Mouse (Mus musculus) intestine, postnatal 0 days (tissue): ENCODE data around the gene Rnf167. TPM values are rescaled to one million over a fixed set of nuclear protein-coding genes. Genes with fewer than 3 reads are reported as not detected.

Experiments
- ATAC-seq: fragments of 200-750 bp; cut with Nextera tagmentation; 2 replicates; pipeline ENCODE4 v1.8.0; 2017; ENCODE audit warnings: mild to moderate bottlenecking, moderate TSS enrichment, moderate library complexity
- H3K27ac ChIP-seq: fragments of 300-500 bp; sonication (generic); 2 replicates; pipeline ENCODE4 v1.5.1; 2014; ENCODE audit warnings: mild to moderate bottlenecking, low read depth, low read length, moderate library complexity
- H3K27me3 ChIP-seq: fragments of 300-500 bp; sonication (generic); replicated peaks from 2 replicates; pipeline ENCODE4 v1.6.1; 2014; ENCODE audit warnings: low read length, mixed read lengths; ENCODE audit not compliant: control insufficient read depth, insufficient read depth
- H3K36me3 ChIP-seq: fragments of 300-500 bp; sonication (generic); 2 replicates; pipeline ENCODE4 v1.6.1; 2014; ENCODE audit warnings: mild to moderate bottlenecking, moderate library complexity; ENCODE audit not compliant: control insufficient read depth, insufficient read depth
- H3K4me1 ChIP-seq: fragments of 300-500 bp; sonication (generic); replicated peaks from 2 replicates; pipeline ENCODE4 v1.6.1; 2014; ENCODE audit warnings: antibody characterized with exemption, low read length, mixed read lengths; ENCODE audit not compliant: control insufficient read depth, insufficient read depth
- H3K4me2 ChIP-seq: fragments of 300-500 bp; sonication (generic); replicated peaks from 2 replicates; pipeline ENCODE4 v1.6.1; 2014; ENCODE audit warnings: low read depth, mild to moderate bottlenecking, moderate library complexity
- H3K4me3 ChIP-seq: fragments of 300-500 bp; sonication (generic); 2 replicates; pipeline ENCODE4 v1.5.1; 2014; ENCODE audit warnings: low read depth, low read length
- H3K9ac ChIP-seq: fragments of 300-500 bp; sonication (generic); 2 replicates; pipeline ENCODE4 v1.6.1; 2014; ENCODE audit warnings: mild to moderate bottlenecking, low read depth, low read length
- H3K9me3 ChIP-seq: fragments of 300-500 bp; sonication (generic); 2 replicates; pipeline ENCODE4 v1.6.1; 2016; ENCODE audit warnings: mixed run types; ENCODE audit not compliant: control insufficient read depth
- CTCF ChIP-seq: sonication (generic); IDR thresholded peaks from 2 replicates; pipeline ENCODE4 v1.5.1; 2016; ENCODE audit warnings: low read depth, mild to moderate bottlenecking, control low read depth, antibody characterized with exemption, moderate library complexity
- WGBS: fragments of 180-500 bp; shearing (Covaris S2); extraction: QIAGEN DNeasy Blood & Tissue Kit; methylation state at CpG from one replicate; pipeline ENCODE4 v1.1.7; 2014; 5-methylcytosine and 5-hydroxymethylcytosine counted together
- polyA plus RNA-seq: library from polyadenylated mRNA; unstranded; fragments of >200 nt; fragmentation: Nextera tagmentation; extraction: Ambion mirVana; gene quantifications from 2 replicates; pipeline ENCODE4 v1.2.1, GENCODE M21; 2015

The Rnf167 gene
- polyA plus RNA-seq, 1 experiment from 2014 or later, result 107 TPM

DNA sequence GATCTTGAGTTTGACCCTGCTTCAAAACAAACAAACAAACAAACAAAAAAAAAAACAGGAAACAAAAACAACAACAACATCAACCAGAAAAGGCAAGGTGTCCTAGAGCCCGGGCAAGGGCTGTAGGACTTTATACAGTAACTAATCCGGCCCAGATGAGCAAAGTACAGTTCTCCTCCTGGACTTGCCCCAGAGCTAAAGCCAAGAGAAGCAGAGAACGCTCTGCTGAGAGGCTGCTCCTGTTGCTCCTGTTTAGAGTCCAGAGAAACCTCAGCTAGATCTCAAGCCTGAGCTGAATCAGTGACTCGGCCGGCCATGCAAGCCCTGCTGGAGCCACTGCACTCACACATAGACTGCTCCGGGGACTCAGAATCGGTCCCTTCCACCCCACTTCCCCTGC lies 16.9 kb upstream of the Rnf167 start:
- no peaks in the 10 kb centered on the region for H3K36me3 ChIP-seq
- H3K4me1 ChIP-seq, result 0 out of 2 replicates have a peak, but pooled peaks cover 2% of the 10 kb centered on the region
- no peak for ATAC-seq
- WGBS, result 49% methylated on average over 7 of the region's 7 CpGs
- no peaks in the 10 kb centered on the region for H3K27me3 ChIP-seq
- H3K9me3 ChIP-seq, result no peaks in the 10 kb centered on the region
- no peak overlapping the region for H3K4me2 ChIP-seq
- no peak overlapping the region for H3K4me3 ChIP-seq
- H3K9ac ChIP-seq, result 0 out of 2 replicates have a peak overlapping the region, but pooled peaks have one; percentile 13
- no peak for TF ChIP-seq CTCF
- H3K27ac ChIP-seq, result peak overlapping the region; percentile 22; the same call in 1 of the 2 replicates

GRCm38 (mm10) chr11:70635601-70636000 lies 11.4 kb upstream of the Rnf167 start:
- 83% methylated on average over 4 of the region's 4 CpGs for WGBS
- no peak for TF ChIP-seq CTCF
- ATAC-seq, result no peak

GRCm38 (mm10) chr11:70637764-70638163 lies 9.3 kb upstream of the Rnf167 start:
- Histone ChIP-seq H3K27ac (no peak overlapping the region), H3K4me3 (no peak overlapping the region), H3K4me1 (no peaks in the 10 kb centered on the region), H3K9me3 (no peaks in the 10 kb centered on the region), H3K36me3 (no peaks in the 10 kb centered on the region), H3K9ac (no peak overlapping the region), H3K27me3 (no peaks in the 10 kb centered on the region), H3K4me2 (no peak overlapping the region)
- no peak for ATAC-seq
- TF ChIP-seq CTCF, result no peak
- 95% methylated on average over 1 of the region's 1 CpGs for whole genome bisulfite sequencing

More at GRCm38 (mm10) chr11:70635601-70636000, 11.4 kb upstream of the Rnf167 start:
- Histone ChIP-seq H3K4me2 (no peak overlapping the region), H3K27me3 (no peaks in the 10 kb centered on the region), H3K9ac (no peak overlapping the region), H3K9me3 (no peaks in the 10 kb centered on the region), H3K4me3 (no peak overlapping the region), H3K27ac (no peak overlapping the region), H3K36me3 (no peaks in the 10 kb centered on the region), H3K4me1 (no peaks in the 10 kb centered on the region)

DNA sequence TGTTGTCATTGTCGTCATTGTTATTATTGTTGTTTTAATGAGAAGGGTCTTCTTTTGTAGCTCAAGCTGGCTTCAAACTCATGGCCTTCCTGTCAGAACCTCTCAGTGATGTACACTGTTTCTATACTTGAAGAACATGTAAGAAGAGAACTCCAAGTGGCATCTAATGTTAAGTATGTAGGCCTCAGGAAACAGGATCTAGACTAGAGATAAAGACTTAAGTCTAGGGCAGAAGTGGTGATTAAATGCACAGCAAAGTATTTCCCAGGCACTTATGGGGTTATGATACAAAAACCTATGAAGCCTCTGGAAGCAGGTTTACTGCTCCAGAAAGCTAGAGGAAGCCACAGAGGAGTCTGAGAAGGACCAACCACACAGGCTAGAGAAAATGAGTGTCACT lies 8.7 kb upstream of the Rnf167 start:
- no peaks in the 10 kb centered on the region for H3K9me3 ChIP-seq
- H3K36me3 ChIP-seq, result no peaks in the 10 kb centered on the region
- no peak overlapping the region for H3K27ac ChIP-seq
- no peak for TF ChIP-seq CTCF
- 89% methylated on average over 1 of the region's 1 CpGs for WGBS
- no peak overlapping the region for H3K4me3 ChIP-seq
- no peaks in the 10 kb centered on the region for H3K27me3 ChIP-seq
- H3K9ac ChIP-seq, result no peak overlapping the region
- H3K4me1 ChIP-seq, result no peaks in the 10 kb centered on the region
- H3K4me2 ChIP-seq, result no peak overlapping the region
- no peak for ATAC-seq

GRCm38 (mm10) chr11:70638714-70639278 lies 8.2 kb upstream of the Rnf167 start, which contains the start of gene Gp1ba:
Gene Gp1ba (plus strand): TSS chr11:70639122.
- no peak within 1 kb of the TSS for H3K9ac ChIP-seq
- WGBS, result 24% methylated on average over 5 of the region's 5 CpGs
- H3K27ac ChIP-seq, result no peak within 1 kb of the TSS
- no peak within 1 kb of the TSS for H3K4me3 ChIP-seq
- H3K9me3 ChIP-seq, result no peaks in the 10 kb centered on the region
- H3K36me3 ChIP-seq, result peaks cover 1% of the 10 kb centered on the region; the same call in 1 of the 2 replicates
- TF ChIP-seq CTCF, result no peak
- no peak for ATAC-seq
- H3K4me1 ChIP-seq, result no peaks in the 10 kb centered on the region
- no peaks in the 10 kb centered on the region for H3K27me3 ChIP-seq
- no peak within 1 kb of the TSS for H3K4me2 ChIP-seq

- Histone ChIP-seq H3K4me3 (no peak overlapping the region), H3K4me2 (no peak overlapping the region), H3K27me3 (no peaks in the 10 kb centered on the region), H3K36me3 (peaks cover 13% of the 10 kb centered on the region), H3K27ac (no peak overlapping the region), H3K9ac (no peak overlapping the region), H3K9me3 (no peaks in the 10 kb centered on the region), H3K4me1 (no peaks in the 10 kb centered on the region)
- ATAC-seq, result no peak
- WGBS, result 76% methylated on average over 8 of the region's 8 CpGs
- TF ChIP-seq CTCF, result no peak
Measured at GRCm38 (mm10) chr11:70639976-70640375, 7.1 kb upstream of the Rnf167 start.
